Mouse (Mus musculus) E14TG2a.4 (cell line): ENCODE results near the gene Insm2.

Experiments used
- CTCF ChIP-seq: conservative IDR thresholded peaks from 2 replicates; pipeline ENCODE4 v1.5.1; 2014; ENCODE audit warnings: low read length
- NANOG ChIP-seq: IDR thresholded peaks from 2 replicates; pipeline ENCODE4 v1.6.1; 2014; ENCODE audit warnings: borderline replicate concordance, low read length, mixed read lengths

GRCm38 (mm10) chr12:55565206-55565605 is 34.0 kb upstream of the Insm2 start, which contains the start of gene Aldoart2:
- TF ChIP-seq CTCF = no peak
- TF ChIP-seq NANOG = no peak
